Mouse (Mus musculus) limb, embryonic 11.5 days (tissue): ENCODE data around the gene Dnal4. TPM values are rescaled to one million over a fixed set of nuclear protein-coding genes. Genes with fewer than 3 reads are reported as not detected.

ENCODE experiments used
- ATAC-seq: fragments of 200-750 bp; cut with Nextera tagmentation; 2 replicates; pipeline ENCODE4 v1.8.0; 2017; ENCODE audit warnings: low read depth; ENCODE audit not compliant: insufficient number of reproducible peaks, low FRiP score, low TSS enrichment
- DNase-seq: peaks from one replicate; pipeline ENCODE4 v3.0.0-alpha.2; 2015; ENCODE audit warnings: low spot score
- H3K27ac ChIP-seq: fragments of 300-500 bp; sonication (generic); replicated peaks from 2 replicates; pipeline ENCODE4 v1.5.1; 2014; ENCODE audit warnings: low read depth, mild to moderate bottlenecking, low read length
- H3K27me3 ChIP-seq: fragments of 300-500 bp; sonication (generic); 2 replicates; pipeline ENCODE4 v1.6.1; 2014; ENCODE audit warnings: mild to moderate bottlenecking, low read length, mixed read lengths; ENCODE audit not compliant: control insufficient read depth, insufficient read depth
- H3K36me3 ChIP-seq: fragments of 300-500 bp; sonication (generic); 2 replicates; pipeline ENCODE4 v1.6.1; 2014; ENCODE audit warnings: mild to moderate bottlenecking, low read length, moderate library complexity, mixed read lengths; ENCODE audit not compliant: control insufficient read depth, insufficient read depth
- H3K4me1 ChIP-seq: fragments of 300-500 bp; sonication (generic); 2 replicates; pipeline ENCODE4 v1.6.1; 2014; ENCODE audit warnings: low read length, mixed read lengths; ENCODE audit not compliant: control insufficient read depth, insufficient read depth
- H3K4me2 ChIP-seq: fragments of 300-500 bp; sonication (generic); 2 replicates; pipeline ENCODE4 v1.6.1; 2014; ENCODE audit warnings: low read depth, mild to moderate bottlenecking, moderate library complexity; ENCODE audit not compliant: severe bottlenecking
- H3K4me3 ChIP-seq: fragments of 300-500 bp; sonication (generic); 2 replicates; pipeline ENCODE4 v1.5.1; 2014; ENCODE audit warnings: low read depth, low read length
- H3K9ac ChIP-seq: fragments of 300-500 bp; sonication (generic); 2 replicates; pipeline ENCODE4 v1.6.1; 2014; ENCODE audit warnings: mild to moderate bottlenecking, low read length
- H3K9me3 ChIP-seq: fragments of 300-500 bp; sonication (generic); 2 replicates; pipeline ENCODE4 v1.6.1; 2016; ENCODE audit warnings: low read length; ENCODE audit not compliant: control insufficient read depth
- WGBS: fragments of 180-500 bp; shearing (Covaris S2); extraction: QIAGEN DNeasy Blood & Tissue Kit; methylation state at CpG from one replicate; pipeline ENCODE4 v1.1.7; 2014; 5-methylcytosine and 5-hydroxymethylcytosine counted together
- polyA plus RNA-seq: library from polyadenylated mRNA; unstranded; fragments of >200 nt; fragmentation: Nextera tagmentation; extraction: Ambion mirVana; gene quantifications from 2 replicates; pipeline ENCODE4 v1.2.1, GENCODE M21; 2014

Gene Dnal4
- polyA plus RNA-seq, 1 experiment from 2014 or later, result 62.1 TPM

- DNase-seq (no peak), ATAC-seq (no peak)
- WGBS, result 87% methylated on average over 7 of the region's 7 CpGs
- no peak overlapping the region for H3K27ac ChIP-seq
- no peak overlapping the region for H3K4me2 ChIP-seq
- no peak overlapping the region for H3K9ac ChIP-seq
- no peaks in the 10 kb centered on the region for H3K9me3 ChIP-seq
- H3K4me3 ChIP-seq, result no peak overlapping the region
- H3K27me3 ChIP-seq, result no peaks in the 10 kb centered on the region
- H3K4me1 ChIP-seq, result no peaks in the 10 kb centered on the region
- peaks cover 11% of the 10 kb centered on the region; the same call in 1 of the 2 replicates for H3K36me3 ChIP-seq
These were observed 46.1 kb downstream of the Dnal4 start for GRCm38 (mm10) chr15:79731554-79731953.

GRCm38 (mm10) chr15:79728731-79729388 is 48.8 kb downstream of the Dnal4 start:
- no peak overlapping the region for H3K4me2 ChIP-seq
- no peak for ATAC-seq
- H3K27ac ChIP-seq, result no peak overlapping the region
- no peak overlapping the region for H3K4me3 ChIP-seq
- no peaks in the 10 kb centered on the region for H3K4me1 ChIP-seq
- H3K9me3 ChIP-seq, result no peaks in the 10 kb centered on the region
- H3K27me3 ChIP-seq, result no peaks in the 10 kb centered on the region
- H3K9ac ChIP-seq, result no peak overlapping the region
- H3K36me3 ChIP-seq, result peaks cover 8% of the 10 kb centered on the region; the same call in 1 of the 2 replicates
- no peak for DNase-seq
- WGBS, result 88% methylated on average over 10 of the region's 10 CpGs

- H3K4me2 ChIP-seq, result no peak overlapping the region
- ATAC-seq (no peak), DNase-seq (no peak)
- no peak overlapping the region for H3K27ac ChIP-seq
- no peaks in the 10 kb centered on the region for H3K27me3 ChIP-seq
- H3K4me1 ChIP-seq, result no peaks in the 10 kb centered on the region
- H3K9me3 ChIP-seq, result no peaks in the 10 kb centered on the region
- H3K4me3 ChIP-seq, result no peak overlapping the region
- H3K36me3 ChIP-seq, result peaks cover 6% of the 10 kb centered on the region; the same call in 1 of the 2 replicates
- no peak overlapping the region for H3K9ac ChIP-seq
- WGBS, result 80% methylated on average over 5 of the region's 5 CpGs
These were observed 49.3 kb downstream of the Dnal4 start for GRCm38 (mm10) chr15:79728311-79728710.

- H3K4me2 ChIP-seq, result no peak overlapping the region
- H3K4me3 ChIP-seq, result no peak overlapping the region
- H3K27ac ChIP-seq, result no peak overlapping the region
- H3K9me3 ChIP-seq, result no peaks in the 10 kb centered on the region
- no peaks in the 10 kb centered on the region for H3K4me1 ChIP-seq
- DNase-seq (no peak), ATAC-seq (no peak)
- no peak overlapping the region for H3K9ac ChIP-seq
- WGBS, result 89% methylated on average over 6 of the region's 6 CpGs
- H3K36me3 ChIP-seq, result peaks cover 3% of the 10 kb centered on the region; the same call in 1 of the 2 replicates
- H3K27me3 ChIP-seq, result no peaks in the 10 kb centered on the region
These were observed 49.8 kb downstream of the Dnal4 start for GRCm38 (mm10) chr15:79727840-79728239.

- no peaks in the 10 kb centered on the region for H3K9me3 ChIP-seq
- no peak overlapping the region for H3K9ac ChIP-seq
- ATAC-seq (no peak), DNase-seq (no peak)
- H3K27me3 ChIP-seq, result no peaks in the 10 kb centered on the region
- peaks cover 3% of the 10 kb centered on the region; the same call in 1 of the 2 replicates for H3K4me1 ChIP-seq
- WGBS, result 88% methylated on average over 11 of the region's 11 CpGs
- no peak overlapping the region for H3K4me2 ChIP-seq
- peaks cover 5% of the 10 kb centered on the region; the same call in 1 of the 2 replicates for H3K36me3 ChIP-seq
- no peak overlapping the region for H3K27ac ChIP-seq
- no peak overlapping the region for H3K4me3 ChIP-seq
These were observed 52.4 kb downstream of the Dnal4 start for GRCm38 (mm10) chr15:79725190-79725789.

GRCm38 (mm10) chr15:79723439-79723838 is 54.2 kb downstream of the Dnal4 start:
- DNase-seq (peak; percentile 29), ATAC-seq (no peak)
- Histone ChIP-seq H3K27me3 (no peaks in the 10 kb centered on the region), H3K36me3 (peaks cover 8% of the 10 kb centered on the region; the same call in 1 of the 2 replicates), H3K4me3 (no peak overlapping the region), H3K9ac (no peak overlapping the region), H3K27ac (no peak overlapping the region), H3K9me3 (no peaks in the 10 kb centered on the region), H3K4me2 (no peak overlapping the region), H3K4me1 (peaks cover 3% of the 10 kb centered on the region; the same call in 1 of the 2 replicates)
- 35% methylated on average over 1 of the region's 1 CpGs for WGBS

GRCm38 (mm10) chr15:79720796-79721195 is 56.9 kb downstream of the Dnal4 start:
- Histone ChIP-seq H3K27me3 (no peaks in the 10 kb centered on the region), H3K4me3 (no peak overlapping the region), H3K9ac (no peak overlapping the region), H3K4me1 (peaks cover 3% of the 10 kb centered on the region; the same call in 1 of the 2 replicates), H3K4me2 (no peak overlapping the region), H3K36me3 (peaks cover 24% of the 10 kb centered on the region; the same call in 1 of the 2 replicates), H3K9me3 (no peaks in the 10 kb centered on the region), H3K27ac (no peak overlapping the region)
- DNase-seq (no peak), ATAC-seq (no peak)
- 90% methylated on average over 4 of the region's 4 CpGs for WGBS

- 89% methylated on average over 8 of the region's 8 CpGs for WGBS
These were observed 57.4 kb downstream of the Dnal4 start for GRCm38 (mm10) chr15:79720267-79720666.

More at GRCm38 (mm10) chr15:79720267-79720666, 57.4 kb downstream of the Dnal4 start:
- H3K4me1 ChIP-seq, result peaks cover 3% of the 10 kb centered on the region; the same call in 1 of the 2 replicates
- no peak overlapping the region for H3K9ac ChIP-seq
- no peaks in the 10 kb centered on the region for H3K27me3 ChIP-seq
- peaks cover 24% of the 10 kb centered on the region; the same call in 1 of the 2 replicates for H3K36me3 ChIP-seq
- no peak overlapping the region for H3K4me2 ChIP-seq
- ATAC-seq, result no peak
- no peak overlapping the region for H3K4me3 ChIP-seq
- H3K9me3 ChIP-seq, result no peaks in the 10 kb centered on the region
- no peak overlapping the region for H3K27ac ChIP-seq
- no peak for DNase-seq
